Mouse (Mus musculus) small intestine, adult 2 months (tissue): ENCODE results near the gene Gm47289.

ENCODE experiments used
- CTCF ChIP-seq: fragments of 200-500 bp; IDR thresholded peaks from 2 replicates; pipeline ENCODE4 v1.5.1; 2012; ENCODE audit warnings: low read depth, mild to moderate bottlenecking, control low read depth, inconsistent platforms, low read length, moderate library complexity, mixed read lengths; ENCODE audit not compliant: insufficient replicate concordance, insufficient read length; ENCODE audit errors: extremely low read depth
- POLR2A ChIP-seq: fragments of 200-500 bp; IDR thresholded peaks from 2 replicates; pipeline ENCODE4 v1.6.1; 2012; ENCODE audit warnings: low read depth, mild to moderate bottlenecking, control low read depth, inconsistent platforms, low read length, moderate library complexity

- no peak for TF ChIP-seq CTCF
- no peak for TF ChIP-seq POLR2A
Measured at GRCm38 (mm10) chr9:119145638-119146037, 13.3 kb upstream of the Gm47289 start.
